Mouse (Mus musculus) stomach, postnatal 0 days (tissue): ENCODE results near the gene Bckdha.

ENCODE experiments used
- CTCF ChIP-seq: IDR thresholded peaks from 2 replicates; pipeline ENCODE4 v1.5.1; 2016; ENCODE audit warnings: antibody characterized with exemption, low read depth, mild to moderate bottlenecking, moderate library complexity
- EP300 ChIP-seq: optimal IDR thresholded peaks from 2 replicates; pipeline ENCODE3; 2016; ENCODE audit warnings: antibody characterized with exemption

DNA sequence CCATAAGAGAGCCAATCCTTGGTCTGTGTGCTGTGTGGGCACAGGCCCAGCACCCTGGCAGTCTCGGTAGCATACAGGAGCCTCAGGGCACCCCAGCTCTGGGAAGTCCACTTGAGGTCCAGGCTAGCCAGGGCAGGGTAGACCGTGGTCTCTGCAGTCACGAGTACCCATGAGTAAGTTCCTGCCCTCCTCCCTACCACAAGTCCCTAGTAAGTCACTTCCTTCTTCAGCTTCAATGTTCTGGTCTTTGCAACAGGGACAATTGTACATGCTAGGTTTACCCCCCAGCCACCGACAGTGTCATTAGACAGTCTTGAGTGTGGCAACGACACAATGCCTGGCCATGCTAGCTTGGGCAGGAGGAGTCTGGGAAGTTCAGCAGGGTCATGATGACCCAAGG is 26.1 kb downstream of the Bckdha start:
- TF ChIP-seq CTCF, result no peak
- no peak for TF ChIP-seq EP300
